Mouse (Mus musculus) liver, embryonic 15.5 days (tissue): Measurements from ENCODE around the gene Fam174b. TPM values are rescaled to one million over a fixed set of nuclear protein-coding genes. Genes with fewer than 3 reads are reported as not detected.

Source experiments
- ATAC-seq: fragments of 200-750 bp; cut with Nextera tagmentation; 2 replicates; pipeline ENCODE4 v1.8.0; 2017; ENCODE audit warnings: moderate number of reproducible peaks, mild to moderate bottlenecking, moderate library complexity; ENCODE audit not compliant: insufficient read depth
- H3K27ac ChIP-seq: fragments of 300-500 bp; sonication (generic); replicated peaks from 2 replicates; pipeline ENCODE4 v1.5.1; 2015; ENCODE audit warnings: mild to moderate bottlenecking, inconsistent platforms
- H3K27me3 ChIP-seq: fragments of 300-500 bp; sonication (generic); 2 replicates; pipeline ENCODE4 v1.6.1; 2015; ENCODE audit warnings: mild to moderate bottlenecking, inconsistent platforms
- H3K36me3 ChIP-seq: fragments of 300-500 bp; sonication (generic); replicated peaks from 2 replicates; pipeline ENCODE4 v1.6.1; 2015; ENCODE audit warnings: moderate library complexity, mild to moderate bottlenecking, inconsistent platforms
- H3K4me1 ChIP-seq: fragments of 300-500 bp; sonication (generic); replicated peaks from 2 replicates; pipeline ENCODE4 v1.6.1; 2015; ENCODE audit warnings: inconsistent platforms
- H3K4me2 ChIP-seq: fragments of 300-500 bp; sonication (generic); 2 replicates; pipeline ENCODE4 v1.6.1; 2015; ENCODE audit warnings: moderate library complexity, mild to moderate bottlenecking, inconsistent platforms
- H3K4me3 ChIP-seq: fragments of 300-500 bp; sonication (generic); replicated peaks from 2 replicates; pipeline ENCODE4 v1.5.1; 2015; ENCODE audit warnings: mild to moderate bottlenecking, inconsistent platforms
- H3K9ac ChIP-seq: fragments of 300-500 bp; sonication (generic); 2 replicates; pipeline ENCODE4 v1.6.1; 2015; ENCODE audit warnings: moderate library complexity, mild to moderate bottlenecking, inconsistent platforms
- H3K9me3 ChIP-seq: fragments of 300-500 bp; sonication (generic); replicated peaks from 2 replicates; pipeline ENCODE4 v1.6.1; 2016; ENCODE audit warnings: inconsistent platforms
- WGBS: fragments of 180-500 bp; shearing (Covaris S2); methylation state at CpG from one replicate; pipeline ENCODE4 v1.1.7; 2015; ENCODE audit warnings: mixed read lengths; ENCODE audit not compliant: insufficient replicate concordance; 5-methylcytosine and 5-hydroxymethylcytosine counted together
- microRNA-seq: library from miRNA; unstranded; fragments of <30 nt; microRNA quantifications from one replicate; pipeline ENCODE4, GENCODE M21; 2016
- polyA plus RNA-seq: library from polyadenylated mRNA; unstranded; fragments of >200 nt; fragmentation: Nextera tagmentation; extraction: Ambion mirVana; gene quantifications from 2 replicates; pipeline ENCODE4 v1.2.1, GENCODE M21; 2015

The Fam174b gene
- polyA plus RNA-seq, 1 experiment from 2014 or later, result 3.5 TPM

DNA sequence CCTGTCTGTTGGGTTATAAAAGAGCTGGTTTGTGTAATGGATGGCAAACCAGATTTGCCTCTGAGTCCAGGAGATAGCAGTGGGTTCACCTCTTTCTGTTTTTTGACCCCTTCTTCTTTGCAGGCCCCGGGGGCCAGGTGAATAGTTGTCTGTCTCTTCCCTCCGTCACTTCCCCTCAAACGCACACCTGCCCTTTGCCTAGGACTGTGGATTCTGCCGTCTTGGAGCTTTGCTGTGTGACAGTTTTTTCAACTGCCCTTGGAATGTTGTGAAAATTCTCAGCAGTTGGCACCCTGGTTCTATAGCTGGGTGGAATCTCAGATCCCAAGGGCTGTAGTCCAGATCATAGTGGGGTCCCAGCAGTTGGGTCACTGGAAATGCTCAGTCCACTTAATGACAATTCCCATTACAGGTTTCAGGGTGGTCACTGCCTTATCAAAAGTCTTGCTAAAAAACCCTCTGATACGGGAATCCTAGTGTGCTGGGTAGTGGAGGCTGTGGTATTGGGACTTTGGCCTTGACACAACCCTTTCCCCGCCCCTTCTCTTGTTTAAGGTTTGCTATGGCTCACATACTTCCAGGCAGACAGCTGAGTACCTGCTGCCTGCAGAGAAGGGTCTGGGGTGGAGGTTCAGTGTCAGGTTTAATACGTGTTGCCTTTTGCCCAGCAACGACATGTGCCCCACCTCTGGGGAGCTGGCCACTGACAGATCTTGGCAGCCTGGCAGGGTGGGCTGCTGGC is 76.3 kb downstream of the Fam174b start:
- Histone ChIP-seq H3K27ac (no peak overlapping the region), H3K4me2 (no peak overlapping the region), H3K27me3 (no peaks in the 10 kb centered on the region), H3K4me1 (peaks cover 5% of the 10 kb centered on the region; the same call in 1 of the 2 replicates), H3K9me3 (no peaks in the 10 kb centered on the region), H3K4me3 (no peak overlapping the region), H3K36me3 (no peaks in the 10 kb centered on the region), H3K9ac (no peak overlapping the region)
- ATAC-seq, result no peak
- WGBS, result 58% methylated on average over 8 of the region's 8 CpGs

DNA sequence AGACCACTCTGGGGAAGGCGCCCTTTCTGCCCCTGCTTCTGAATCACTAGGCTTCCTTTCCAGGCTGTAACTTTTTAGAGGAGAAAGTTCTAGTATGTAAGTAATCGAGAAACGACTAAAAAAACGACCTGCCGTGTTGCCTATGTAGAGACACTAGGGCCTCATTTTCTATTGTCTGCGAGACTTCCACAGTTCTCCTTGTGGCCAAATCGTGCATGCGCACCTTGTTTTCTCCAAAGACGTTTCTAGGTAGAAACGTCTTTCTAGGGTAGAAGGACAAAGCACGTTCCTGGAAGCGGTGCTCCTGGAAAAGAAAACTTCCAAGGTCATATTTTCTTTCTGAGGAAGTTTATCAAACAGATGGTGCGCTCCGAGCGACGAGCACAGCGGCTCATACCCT is 79.3 kb downstream of the Fam174b start:
- H3K27ac ChIP-seq, result no peak overlapping the region
- no peaks in the 10 kb centered on the region for H3K9me3 ChIP-seq
- no peak overlapping the region for H3K4me2 ChIP-seq
- no peaks in the 10 kb centered on the region for H3K36me3 ChIP-seq
- no peak overlapping the region for H3K4me3 ChIP-seq
- no peak for ATAC-seq
- H3K4me1 ChIP-seq, result no peaks in the 10 kb centered on the region
- no peak overlapping the region for H3K9ac ChIP-seq
- no peaks in the 10 kb centered on the region for H3K27me3 ChIP-seq
- 67% methylated on average over 17 of the region's 17 CpGs for WGBS

Small RNA genes lying within 50 kb of the gene (microRNA-seq; reads per million reads assigned to microRNA genes)
- not detected for gene Mir7234

Other genes starting within 250 kb of the Fam174b start
- 20.1 and 22.1 TPM in 2 replicates for gene Chd2, start 198.5 kb upstream of the Fam174b start, polyA plus RNA-seq